Mouse (Mus musculus) megakaryocyte, embryonic 14.5 days (primary cell): Measurements from ENCODE around the gene Etnppl.

Source experiments
- FLI1 ChIP-seq: IDR thresholded peaks from 2 replicates; pipeline ENCODE4 v1.6.1; 2012; ENCODE audit warnings: low read length, inconsistent platforms, mixed read lengths
- GATA1 ChIP-seq: IDR thresholded peaks from 3 replicates; pipeline ENCODE4 v1.6.1; 2012; ENCODE audit warnings: mixed read lengths, low read length, inconsistent platforms, borderline replicate concordance

DNA sequence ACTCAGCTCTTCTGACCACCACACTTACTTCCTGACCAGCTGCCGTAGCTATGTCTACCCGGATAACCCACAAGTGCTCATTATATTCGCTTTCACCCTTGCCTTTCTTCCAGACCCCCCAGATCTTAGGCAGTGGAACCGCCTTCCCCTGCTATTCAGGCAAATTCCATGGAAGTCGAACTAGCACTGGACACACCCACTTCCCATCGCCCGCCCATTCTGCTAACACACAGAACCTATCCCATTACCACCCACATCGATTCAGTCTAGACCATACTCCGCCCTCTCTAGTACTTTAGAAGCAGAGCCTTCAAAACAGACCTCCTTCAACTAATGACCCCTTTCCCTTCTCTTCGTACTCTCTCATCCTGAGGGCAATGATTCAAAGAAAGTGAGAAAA, 15.8 kb upstream of the Etnppl start:
- TF ChIP-seq FLI1, result no peak
- TF ChIP-seq GATA1, result no peak
